Mouse (Mus musculus) kidney, embryonic 14.5 days (tissue): ENCODE measurements at regions not wholly inside any gene's neighbourhood (a gene's known extent, or its start where the extent isn't known, plus 50 kb on each side); places are given as distances from the start of the nearest gene placed in this dataset.

Experiments used
- ATAC-seq: fragments of 200-750 bp; cut with Nextera tagmentation; 2 replicates; pipeline ENCODE4 v1.8.0; 2017; ENCODE audit warnings: moderate number of reproducible peaks, mild to moderate bottlenecking, moderate TSS enrichment, moderate library complexity; ENCODE audit not compliant: low FRiP score, low TSS enrichment
- H3K27ac ChIP-seq: fragments of 300-500 bp; sonication (generic); 2 replicates; pipeline ENCODE4 v1.5.1; 2014; ENCODE audit warnings: low read depth, mild to moderate bottlenecking, low read length, moderate library complexity, mixed read lengths
- H3K27me3 ChIP-seq: fragments of 300-500 bp; sonication (generic); 2 replicates; pipeline ENCODE4 v1.6.1; 2014; ENCODE audit warnings: mild to moderate bottlenecking, low read length; ENCODE audit not compliant: control insufficient read depth, insufficient read depth
- H3K36me3 ChIP-seq: fragments of 300-500 bp; sonication (generic); 2 replicates; pipeline ENCODE4 v1.6.1; 2014; ENCODE audit warnings: low read length, mixed read lengths; ENCODE audit not compliant: control insufficient read depth, insufficient read depth
- H3K4me1 ChIP-seq: fragments of 300-500 bp; sonication (generic); 2 replicates; pipeline ENCODE4 v1.6.1; 2014; ENCODE audit warnings: low read length, mixed read lengths; ENCODE audit not compliant: control insufficient read depth, insufficient read depth
- H3K4me2 ChIP-seq: fragments of 300-500 bp; sonication (generic); replicated peaks from 2 replicates; pipeline ENCODE4 v1.6.1; 2014; ENCODE audit warnings: low read depth, mild to moderate bottlenecking, low read length
- H3K4me3 ChIP-seq: fragments of 300-500 bp; sonication (generic); 2 replicates; pipeline ENCODE4 v1.5.1; 2014; ENCODE audit warnings: mild to moderate bottlenecking, low read length
- H3K9ac ChIP-seq: fragments of 300-500 bp; sonication (generic); 2 replicates; pipeline ENCODE4 v1.6.1; 2014; ENCODE audit warnings: low read depth, mild to moderate bottlenecking, low read length, moderate library complexity
- H3K9me3 ChIP-seq: fragments of 300-500 bp; sonication (generic); 2 replicates; pipeline ENCODE4 v1.6.1; 2016; ENCODE audit warnings: low read length; ENCODE audit not compliant: control insufficient read depth
- WGBS: fragments of 180-500 bp; shearing (Covaris S2); extraction: QIAGEN DNeasy Blood & Tissue Kit; methylation state at CpG from one replicate; pipeline ENCODE4 v1.1.7; 2014; 5-methylcytosine and 5-hydroxymethylcytosine counted together

GRCm38 (mm10) chrX:11466191-11466590 is 138.6 kb downstream of the H2al1j start:
- 78% methylated on average over 4 of the region's 4 CpGs for WGBS
- ATAC-seq, result no peak
- no peak overlapping the region for H3K4me2 ChIP-seq
- no peaks in the 10 kb centered on the region for H3K36me3 ChIP-seq
- H3K27me3 ChIP-seq, result no peaks in the 10 kb centered on the region; the same call in 1 of the 2 replicates
- H3K4me1 ChIP-seq, result no peaks in the 10 kb centered on the region
- H3K4me3 ChIP-seq, result no peak overlapping the region
- H3K9me3 ChIP-seq, result no peaks in the 10 kb centered on the region
- no peak overlapping the region for H3K27ac ChIP-seq
- H3K9ac ChIP-seq, result no peak overlapping the region

GRCm38 (mm10) chrX:11479696-11480339 is 152.2 kb downstream of the H2al1j start:
- Histone ChIP-seq H3K9ac (no peak overlapping the region), H3K4me2 (no peak overlapping the region), H3K9me3 (no peaks in the 10 kb centered on the region), H3K27me3 (no peaks in the 10 kb centered on the region), H3K4me1 (no peaks in the 10 kb centered on the region), H3K4me3 (no peak overlapping the region), H3K36me3 (no peaks in the 10 kb centered on the region), H3K27ac (no peak overlapping the region)
- WGBS, result 57% methylated on average over 16 of the region's 16 CpGs
- no peak for ATAC-seq

GRCm38 (mm10) chrX:11482141-11482540 is 154.5 kb downstream of the H2al1j start:
- no peak overlapping the region for H3K9ac ChIP-seq
- peaks cover 2% of the 10 kb centered on the region; the same call in 1 of the 2 replicates for H3K27me3 ChIP-seq
- no peak for ATAC-seq
- no peaks in the 10 kb centered on the region for H3K9me3 ChIP-seq
- 79% methylated on average over 7 of the region's 7 CpGs for WGBS
- H3K4me2 ChIP-seq, result no peak overlapping the region
- no peaks in the 10 kb centered on the region for H3K36me3 ChIP-seq
- no peaks in the 10 kb centered on the region for H3K4me1 ChIP-seq
- H3K4me3 ChIP-seq, result no peak overlapping the region
- no peak overlapping the region for H3K27ac ChIP-seq

GRCm38 (mm10) chrX:11486588-11486987 is 159.0 kb downstream of the H2al1j start:
- ATAC-seq, result no peak
- Histone ChIP-seq H3K27ac (no peak overlapping the region), H3K4me2 (no peak overlapping the region), H3K36me3 (no peaks in the 10 kb centered on the region), H3K27me3 (peaks cover 2% of the 10 kb centered on the region; the same call in 1 of the 2 replicates), H3K4me1 (no peaks in the 10 kb centered on the region), H3K9me3 (no peaks in the 10 kb centered on the region), H3K9ac (no peak overlapping the region), H3K4me3 (no peak overlapping the region)
- 57% methylated on average over 2 of the region's 2 CpGs for whole genome bisulfite sequencing

GRCm38 (mm10) chrX:11487876-11488275 is 160.3 kb downstream of the H2al1j start:
- peaks cover 2% of the 10 kb centered on the region; the same call in 1 of the 2 replicates for H3K27me3 ChIP-seq
- no peak overlapping the region for H3K4me3 ChIP-seq
- H3K4me2 ChIP-seq, result no peak overlapping the region
- WGBS, result 62% methylated on average over 5 of the region's 5 CpGs
- no peak overlapping the region for H3K27ac ChIP-seq
- H3K9me3 ChIP-seq, result no peaks in the 10 kb centered on the region
- no peak overlapping the region for H3K9ac ChIP-seq
- no peaks in the 10 kb centered on the region for H3K4me1 ChIP-seq
- ATAC-seq, result no peak
- H3K36me3 ChIP-seq, result no peaks in the 10 kb centered on the region

GRCm38 (mm10) chrX:11490146-11490693 is 162.6 kb downstream of the H2al1j start:
- Histone ChIP-seq H3K27me3 (peaks cover 6% of the 10 kb centered on the region; the same call in 1 of the 2 replicates), H3K36me3 (no peaks in the 10 kb centered on the region), H3K4me3 (no peak overlapping the region), H3K9me3 (no peaks in the 10 kb centered on the region), H3K4me2 (no peak overlapping the region), H3K9ac (no peak overlapping the region), H3K4me1 (no peaks in the 10 kb centered on the region), H3K27ac (no peak overlapping the region)
- ATAC-seq, result no peak
- WGBS, result 75% methylated on average over 5 of the region's 5 CpGs

- no peaks in the 10 kb centered on the region for H3K4me1 ChIP-seq
- H3K36me3 ChIP-seq, result no peaks in the 10 kb centered on the region
- no peaks in the 10 kb centered on the region for H3K9me3 ChIP-seq
- H3K27me3 ChIP-seq, result peaks cover 6% of the 10 kb centered on the region; the same call in 1 of the 2 replicates
- no peak overlapping the region for H3K27ac ChIP-seq
- no peak overlapping the region for H3K4me2 ChIP-seq
- no peak overlapping the region for H3K9ac ChIP-seq
- no peak for ATAC-seq
- H3K4me3 ChIP-seq, result no peak overlapping the region
- WGBS, result 33% methylated on average over 5 of the region's 5 CpGs
Observed at GRCm38 (mm10) chrX:11491235-11491634, 163.6 kb downstream of the H2al1j start.

GRCm38 (mm10) chrX:11491676-11492391 is 164.2 kb downstream of the H2al1j start:
- no peak overlapping the region for H3K9ac ChIP-seq
- peak; percentile 75 for ATAC-seq
- H3K4me1 ChIP-seq, result no peaks in the 10 kb centered on the region
- H3K4me2 ChIP-seq, result peak overlapping the region; percentile 29
- H3K4me3 ChIP-seq, result no peak overlapping the region; the same call in 1 of the 2 replicates
- peaks cover 5% of the 10 kb centered on the region; the same call in 1 of the 2 replicates for H3K27me3 ChIP-seq
- H3K9me3 ChIP-seq, result no peaks in the 10 kb centered on the region
- 48% methylated on average over 32 of the region's 32 CpGs for WGBS
- no peak overlapping the region for H3K27ac ChIP-seq
- no peaks in the 10 kb centered on the region for H3K36me3 ChIP-seq
